Mouse (Mus musculus): ENCODE results near the gene Tnfrsf1b.
"Not testable (repeated sequence)": the region's sequence is repeated elsewhere in the genome, so short reads cannot be mapped to it uniquely, and the experiment has no call there.

The Tnfrsf1b gene

DNA sequence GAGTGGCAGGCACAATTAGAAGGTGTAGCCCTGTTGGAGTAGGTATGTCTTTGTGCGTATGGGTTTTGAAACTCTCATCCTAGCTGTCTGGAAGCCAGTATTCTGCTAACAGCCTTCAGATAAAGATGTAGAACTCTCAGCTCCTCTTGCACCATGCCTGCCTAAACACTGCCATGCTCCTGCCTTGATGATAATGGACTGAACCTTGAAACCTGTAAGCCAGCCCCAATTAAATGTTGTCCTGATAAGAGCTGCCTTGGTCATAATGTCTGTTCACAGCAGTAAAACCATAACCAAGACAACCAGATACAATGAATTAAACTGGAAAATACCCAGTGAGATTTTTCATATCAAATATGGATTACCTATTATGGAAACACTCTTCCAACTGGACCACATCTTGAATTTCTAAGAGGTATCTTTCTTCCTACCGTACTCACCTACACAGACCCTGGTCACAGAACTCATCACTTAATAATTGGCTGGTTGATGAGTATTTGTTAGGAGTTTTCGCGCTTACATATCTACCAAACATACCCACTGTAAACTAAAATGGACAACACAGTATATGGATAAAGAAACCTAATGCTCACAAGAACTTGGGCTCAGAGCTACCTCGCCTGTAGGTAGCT is 67.6 kb downstream of the Tnfrsf1b start:
- no peak for DNase-seq (ENCODE audit: low spot score)

DNA sequence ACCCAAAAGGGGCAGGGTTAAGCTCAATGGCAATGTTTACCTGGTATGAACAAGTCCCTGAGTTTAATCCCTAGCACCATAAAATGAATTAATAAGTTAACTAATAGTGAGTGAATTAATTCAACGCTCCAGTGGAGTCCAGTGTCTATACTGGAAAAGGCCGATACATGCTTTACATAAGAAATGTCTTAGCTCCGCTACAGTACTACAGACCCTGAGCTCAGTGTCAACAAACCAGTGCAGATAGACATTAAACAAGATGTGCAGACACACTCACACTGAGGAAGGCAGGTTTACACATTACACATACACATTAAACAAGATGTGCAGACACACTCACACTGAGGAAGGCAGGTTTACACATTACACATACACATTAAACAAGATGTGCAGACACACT is 81.1 kb downstream of the Tnfrsf1b start:
- DNase-seq (ENCODE audit: low spot score), result not testable (repeated sequence)

DNA sequence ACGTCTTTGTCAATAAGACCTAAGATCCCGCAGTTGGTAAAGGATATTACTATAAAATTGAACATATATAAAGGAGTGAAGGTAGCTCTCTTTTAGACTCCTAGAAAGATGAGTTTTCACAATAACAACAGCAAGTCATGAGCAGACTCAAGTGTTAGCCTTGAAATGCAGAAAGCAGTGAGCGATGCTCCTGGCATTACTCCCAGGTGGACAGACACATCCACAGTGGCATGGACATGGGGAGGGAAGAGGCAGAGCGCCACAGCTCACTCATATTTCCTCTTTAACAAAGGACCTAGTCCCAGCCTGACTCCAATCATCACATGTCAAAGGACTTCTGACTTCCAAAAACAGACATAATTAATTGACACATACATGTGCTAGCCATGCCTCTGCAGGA is 82.6 kb downstream of the Tnfrsf1b start:
- DNase-seq (ENCODE audit: low spot score), result no peak

Measured in ovary, postnatal 10 days (tissue).